Mouse (Mus musculus): ENCODE measurements around the gene Gm42674. TPM values are rescaled to one million over a fixed set of nuclear protein-coding genes. Genes with fewer than 3 reads are reported as not detected.

Gene Gm42674
- total and polyA plus RNA-seq, 3 experiments = not detected

DNA sequence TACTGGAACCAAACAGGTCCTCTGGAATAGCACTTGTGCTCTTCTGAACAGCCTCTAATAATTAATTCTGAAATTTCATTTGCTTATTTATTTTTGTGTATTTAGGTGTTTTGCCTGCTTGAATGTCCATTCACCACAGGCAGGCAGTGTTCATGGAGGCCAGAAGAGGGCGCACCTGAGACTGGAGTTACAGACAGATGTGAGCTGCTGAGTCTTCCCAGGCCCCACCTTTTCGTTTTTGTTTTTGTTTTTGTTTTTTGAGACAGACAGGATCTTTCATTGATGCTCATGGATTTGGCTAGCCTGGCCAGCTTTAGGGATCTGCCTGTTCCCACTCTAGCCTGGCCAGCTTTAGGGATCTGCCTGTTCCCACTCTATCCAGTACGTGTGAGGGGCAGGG lies 42.5 kb downstream of the Gm42674 start:
- H3K9ac ChIP-seq (ENCODE audit: insufficient read depth, low read depth) = no peak overlapping the region
- H3K79me2 ChIP-seq (replicated peaks; ENCODE audit: control insufficient read depth, extremely low read depth, insufficient read depth, poor library complexity, severe bottlenecking) = no peaks in the 10 kb centered on the region
- in situ Hi-C loops (cut with MboI; ENCODE audit: low pct_ligation_motif_present, low pct_unique_long_range_greater_than_20kb, low sequenced_read_pairs) (no loop called here), dilution Hi-C loops (cut with MboI; ENCODE audit: extremely low pct_ligation_motif_present, extremely low pct_unique_long_range_greater_than_20kb, low sequenced_read_pairs) (no loop called here)
- peaks cover 43% of the 10 kb centered on the region for H3K27me3 ChIP-seq (replicated peaks)
- DNase-seq (ENCODE audit: extremely low read depth) = peak; percentile 61
- no peaks in the 10 kb centered on the region for H3K9me3 ChIP-seq (replicated peaks; ENCODE audit: low read length)
- no peaks in the 10 kb centered on the region for H3K36me3 ChIP-seq (replicated peaks in 1 of 2; ENCODE audit: control insufficient read depth in 1 of 2, insufficient read depth in 1 of 2, low read length in 1 of 2)
- no peak overlapping the region for H3K4me3 ChIP-seq (replicated peaks in 1 of 3; ENCODE audit: low read depth in 2 of 3, low read length in 2 of 3, poor library complexity in 1 of 3)
- no peak overlapping the region for H3K4me2 ChIP-seq (ENCODE audit: insufficient read depth, low read depth, poor library complexity, severe bottlenecking)
- H3K4me1 ChIP-seq (ENCODE audit: control insufficient read depth in 1 of 2, insufficient read depth in 2 of 2) = no peaks in the 10 kb centered on the region
- no peak overlapping the region for H3K27ac ChIP-seq (ENCODE audit: insufficient read depth, low read depth)
- TF ChIP-seq MEF2A (IDR thresholded peaks at IDR 0.05; ENCODE audit: borderline replicate concordance, low read depth, low read length) = no peak
- peak; percentile 73 to 77 for TF ChIP-seq CTCF (conservative IDR thresholded peaks at IDR 0.05 in 1 of 2, IDR thresholded peaks at IDR 0.05 in 1 of 2; ENCODE audit: low read depth in 2 of 2, low read length in 2 of 2)
- no peak for TF ChIP-seq ZKSCAN1 (IDR thresholded peaks at IDR 0.05; ENCODE audit: borderline replicate concordance, low read depth, low read length)
- TF ChIP-seq SMC3 (IDR thresholded peaks at IDR 0.05; ENCODE audit: low read depth, low read length) = peak; percentile 58

DNA sequence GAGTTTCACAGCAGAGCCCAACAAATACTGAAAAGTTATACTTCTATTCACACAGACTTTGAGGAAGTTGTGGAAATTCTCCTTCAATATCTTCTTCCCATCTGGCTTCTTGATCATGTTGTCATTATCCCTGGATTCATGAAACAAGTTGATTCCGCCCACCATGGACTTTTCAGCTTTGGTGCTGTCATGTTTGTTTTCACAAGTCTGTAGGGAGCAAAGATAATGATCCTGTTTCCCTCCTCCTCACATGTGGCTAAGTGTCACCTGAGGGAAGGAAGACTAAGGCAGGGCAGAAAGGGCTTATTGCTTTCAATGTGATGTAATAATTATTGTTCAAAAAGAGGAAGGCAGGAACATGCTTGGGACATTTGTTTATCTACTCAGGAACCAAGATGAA lies 45.6 kb downstream of the Gm42674 start:
- Histone ChIP-seq H3K27me3 (replicated peaks) (peaks cover 46% of the 10 kb centered on the region), H3K36me3 (replicated peaks in 1 of 2; ENCODE audit: control insufficient read depth in 1 of 2, insufficient read depth in 1 of 2, low read length in 1 of 2) (no peaks in the 10 kb centered on the region), H3K9me3 (replicated peaks; ENCODE audit: low read length) (no peaks in the 10 kb centered on the region), H3K9ac (ENCODE audit: insufficient read depth, low read depth) (no peak overlapping the region), H3K79me2 (replicated peaks; ENCODE audit: control insufficient read depth, extremely low read depth, insufficient read depth, poor library complexity, severe bottlenecking) (no peaks in the 10 kb centered on the region), H3K4me3 (replicated peaks in 1 of 3; ENCODE audit: low read depth in 2 of 3, low read length in 2 of 3, poor library complexity in 1 of 3) (no peak overlapping the region), H3K4me2 (ENCODE audit: insufficient read depth, low read depth, poor library complexity, severe bottlenecking) (no peak overlapping the region), H3K4me1 (ENCODE audit: control insufficient read depth in 1 of 2, insufficient read depth in 2 of 2) (no peaks in the 10 kb centered on the region), H3K27ac (ENCODE audit: insufficient read depth, low read depth) (no peak overlapping the region)
- DNase-seq (ENCODE audit: extremely low read depth) = no peak
- dilution Hi-C loops (cut with MboI; ENCODE audit: extremely low pct_ligation_motif_present, extremely low pct_unique_long_range_greater_than_20kb, low sequenced_read_pairs) = no loop called here
- in situ Hi-C loops (cut with MboI; ENCODE audit: low pct_ligation_motif_present, low pct_unique_long_range_greater_than_20kb, low sequenced_read_pairs) = no loop called here
- no peak for TF ChIP-seq MXI1 (IDR thresholded peaks at IDR 0.05; ENCODE audit: low read depth, low read length)
- TF ChIP-seq ELF1 (IDR thresholded peaks at IDR 0.05; ENCODE audit: low read depth, low read length) = no peak
- TF ChIP-seq GABPA (IDR thresholded peaks at IDR 0.05; ENCODE audit: insufficient replicate concordance, low read depth, low read length) = no peak
- no peak for TF ChIP-seq USF1 (IDR thresholded peaks at IDR 0.05; ENCODE audit: low read depth, low read length)

DNA sequence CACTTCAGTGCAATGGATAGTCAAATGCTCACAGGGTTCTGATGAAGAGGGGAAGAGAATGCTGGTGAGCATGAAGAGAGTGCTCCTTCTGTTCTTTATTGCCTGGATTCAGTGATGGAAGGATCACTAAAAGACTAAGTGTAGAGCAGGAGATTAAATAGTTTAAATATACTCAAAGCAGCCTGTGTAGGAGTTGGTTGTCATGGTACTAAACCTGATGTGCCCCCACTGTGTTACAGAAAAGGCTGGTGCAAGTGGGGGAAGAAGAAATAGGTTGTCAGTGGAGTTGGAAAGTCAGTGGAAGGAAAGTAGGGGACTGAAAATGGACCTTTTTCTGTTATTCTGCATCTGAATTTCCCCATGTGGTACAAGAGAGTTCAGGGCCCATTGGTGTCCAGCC lies 47.3 kb downstream of the Gm42674 start:
- Histone ChIP-seq H3K4me1 (ENCODE audit: control insufficient read depth in 1 of 2, insufficient read depth in 2 of 2) (no peaks in the 10 kb centered on the region), H3K9ac (ENCODE audit: insufficient read depth, low read depth) (no peak overlapping the region), H3K27ac (ENCODE audit: insufficient read depth, low read depth) (no peak overlapping the region), H3K4me2 (ENCODE audit: insufficient read depth, low read depth, poor library complexity, severe bottlenecking) (no peak overlapping the region), H3K79me2 (replicated peaks; ENCODE audit: control insufficient read depth, extremely low read depth, insufficient read depth, poor library complexity, severe bottlenecking) (no peaks in the 10 kb centered on the region), H3K27me3 (replicated peaks) (peaks cover 54% of the 10 kb centered on the region), H3K4me3 (replicated peaks in 1 of 3; ENCODE audit: low read depth in 2 of 3, low read length in 2 of 3, poor library complexity in 1 of 3) (no peak overlapping the region), H3K9me3 (replicated peaks; ENCODE audit: low read length) (no peaks in the 10 kb centered on the region), H3K36me3 (replicated peaks in 1 of 2; ENCODE audit: control insufficient read depth in 1 of 2, insufficient read depth in 1 of 2, low read length in 1 of 2) (no peaks in the 10 kb centered on the region)
- DNase-seq (ENCODE audit: extremely low read depth) = no peak
- dilution Hi-C loops (cut with MboI; ENCODE audit: extremely low pct_ligation_motif_present, extremely low pct_unique_long_range_greater_than_20kb, low sequenced_read_pairs) = no loop called here
- in situ Hi-C loops (cut with MboI; ENCODE audit: low pct_ligation_motif_present, low pct_unique_long_range_greater_than_20kb, low sequenced_read_pairs) = no loop called here
- TF ChIP-seq CTCF (conservative IDR thresholded peaks at IDR 0.05 in 1 of 2, IDR thresholded peaks at IDR 0.05 in 1 of 2; ENCODE audit: low read depth in 2 of 2, low read length in 2 of 2) = no peak
